Mouse (Mus musculus) CH12.LX (cell line): Measurements from ENCODE around the gene Zfyve26. TPM values are rescaled to one million over a fixed set of nuclear protein-coding genes. Genes with fewer than 3 reads are reported as not detected.

ENCODE experiments used
- DNase-seq: peaks from one replicate; pipeline ENCODE4 v3.0.0-alpha.2; 2013; ENCODE audit errors: extremely low read depth
- H3K27ac ChIP-seq: 2 replicates; pipeline ENCODE4 v1.5.1; 2012; ENCODE audit warnings: low read depth, mild to moderate bottlenecking, control low read depth, moderate library complexity; ENCODE audit not compliant: insufficient read depth
- H3K27me3 ChIP-seq: replicated peaks from 2 replicates; pipeline ENCODE3; 2012; ENCODE audit warnings: inconsistent platforms
- H3K36me3 ChIP-seq, 2 experiments: replicated peaks in 1 of 2; 2 replicates each; pipeline versions ENCODE3 to v1.6.1; 2012; ENCODE audit warnings: inconsistent platforms in 1 of 2, low read length in 1 of 2, mild to moderate bottlenecking in 1 of 2, mixed read lengths in 1 of 2, moderate library complexity in 1 of 2; ENCODE audit not compliant: control insufficient read depth in 1 of 2, insufficient read depth in 1 of 2
- H3K4me1 ChIP-seq, 2 experiments: 2 replicates each; pipeline ENCODE4 v1.6.1; 2012; ENCODE audit warnings: inconsistent platforms in 1 of 2, moderate library complexity in 1 of 2; ENCODE audit not compliant: insufficient read depth in 2 of 2, control insufficient read depth in 1 of 2
- H3K4me2 ChIP-seq: 2 replicates; pipeline ENCODE4 v1.6.1; 2012; ENCODE audit warnings: low read depth, mild to moderate bottlenecking, control low read depth; ENCODE audit not compliant: poor library complexity, insufficient read depth, severe bottlenecking
- H3K4me3 ChIP-seq, 3 experiments: fragments of 150-350 bp in 1 of 3; sonication (generic) in 1 of 3; replicated peaks in 1 of 3; 2 replicates each; pipeline versions ENCODE3 to v1.5.1; 2011 to 2012; ENCODE audit warnings: low read depth in 2 of 3, low read length in 2 of 3, mild to moderate bottlenecking in 2 of 3, moderate library complexity in 2 of 3, control low read depth in 1 of 3, improper control_type of control experiment in 1 of 3, inconsistent platforms in 1 of 3, mixed read lengths in 1 of 3; ENCODE audit not compliant: poor library complexity in 1 of 3
- H3K79me2 ChIP-seq: replicated peaks from 2 replicates; pipeline ENCODE4 v1.6.1; 2012; ENCODE audit warnings: mild to moderate bottlenecking, moderate library complexity; ENCODE audit not compliant: control insufficient read depth, poor library complexity, insufficient read depth, severe bottlenecking; ENCODE audit errors: extremely low read depth
- H3K9ac ChIP-seq: 2 replicates; pipeline ENCODE4 v1.6.1; 2012; ENCODE audit warnings: low read depth, mild to moderate bottlenecking, control low read depth, moderate library complexity; ENCODE audit not compliant: insufficient read depth
- H3K9me3 ChIP-seq: replicated peaks from 2 replicates; pipeline ENCODE3; 2012; ENCODE audit warnings: low read length, inconsistent platforms, mixed read lengths
- CHD2 ChIP-seq: IDR thresholded peaks from 2 replicates; pipeline ENCODE4 v1.6.1; 2011; ENCODE audit warnings: low read length, improper control_type of control experiment
- CTCF ChIP-seq, 2 experiments: IDR thresholded peaks in 1 of 2; conservative IDR thresholded peaks in 1 of 2; 2 replicates each; pipeline ENCODE4 v1.5.1; 2011 to 2012; ENCODE audit warnings: low read depth in 2 of 2, low read length in 2 of 2, improper control_type of control experiment in 1 of 2, inconsistent platforms in 1 of 2, mild to moderate bottlenecking in 1 of 2, moderate library complexity in 1 of 2
- E2F4 ChIP-seq: IDR thresholded peaks from 2 replicates; pipeline ENCODE4 v1.6.1; 2011; ENCODE audit warnings: low read depth, low read length, improper control_type of control experiment; ENCODE audit not compliant: insufficient replicate concordance
- ELF1 ChIP-seq: IDR thresholded peaks from 2 replicates; pipeline ENCODE4 v1.6.1; 2014; ENCODE audit warnings: low read depth, mild to moderate bottlenecking, inconsistent platforms, low read length, improper control_type of control experiment
- EP300 ChIP-seq: IDR thresholded peaks from 2 replicates; pipeline ENCODE4 v1.6.1; 2011; ENCODE audit warnings: low read length, improper control_type of control experiment
- ETS1 ChIP-seq: conservative IDR thresholded peaks from 2 replicates; pipeline ENCODE4 v1.6.1; 2012; ENCODE audit warnings: low read depth, mild to moderate bottlenecking, inconsistent platforms, low read length, improper control_type of control experiment, moderate library complexity
- GABPA ChIP-seq: IDR thresholded peaks from 2 replicates; pipeline ENCODE4 v1.6.1; 2012; ENCODE audit warnings: low read depth, low read length, improper control_type of control experiment, inconsistent platforms; ENCODE audit not compliant: insufficient replicate concordance
- HCFC1 ChIP-seq: IDR thresholded peaks from 2 replicates; pipeline ENCODE4 v1.6.1; 2012; ENCODE audit warnings: low read depth, mild to moderate bottlenecking, inconsistent platforms, low read length, improper control_type of control experiment
- KAT2A ChIP-seq: IDR thresholded peaks from 2 replicates; pipeline ENCODE4 v1.6.1; 2012; ENCODE audit warnings: low read length, improper control_type of control experiment, inconsistent platforms; ENCODE audit not compliant: insufficient replicate concordance
- MAX ChIP-seq: IDR thresholded peaks from 2 replicates; pipeline ENCODE4 v1.6.1; 2011; ENCODE audit warnings: low read length, improper control_type of control experiment
- MAZ ChIP-seq: IDR thresholded peaks from 2 replicates; pipeline ENCODE4 v1.6.1; 2012; ENCODE audit warnings: low read depth, mild to moderate bottlenecking, inconsistent platforms, low read length, improper control_type of control experiment, moderate library complexity
- MXI1 ChIP-seq: IDR thresholded peaks from 2 replicates; pipeline ENCODE4 v1.6.1; 2011; ENCODE audit warnings: mild to moderate bottlenecking, low read depth, low read length, improper control_type of control experiment
- MYC ChIP-seq: IDR thresholded peaks from 2 replicates; pipeline ENCODE4 v1.6.1; 2011; ENCODE audit warnings: low read depth, mild to moderate bottlenecking, improper control_type of control experiment, low read length
- NELFE ChIP-seq: IDR thresholded peaks from 2 replicates; pipeline ENCODE4 v1.6.1; 2011; ENCODE audit warnings: low read depth, low read length, improper control_type of control experiment
- POLR2A ChIP-seq: IDR thresholded peaks from 2 replicates; pipeline ENCODE4 v1.6.1; 2011; ENCODE audit warnings: low read depth, mild to moderate bottlenecking, improper control_type of control experiment, low read length
- POLR2AphosphoS2 ChIP-seq: IDR thresholded peaks from 2 replicates; pipeline ENCODE4 v1.6.1; 2011; ENCODE audit warnings: low read depth, low read length, improper control_type of control experiment
- RAD21 ChIP-seq: IDR thresholded peaks from 2 replicates; pipeline ENCODE4 v1.6.1; 2011; ENCODE audit warnings: low read depth, mild to moderate bottlenecking, low read length, improper control_type of control experiment, moderate library complexity
- SIN3A ChIP-seq: IDR thresholded peaks from 2 replicates; pipeline ENCODE4 v1.6.1; 2012; ENCODE audit warnings: low read length, improper control_type of control experiment, inconsistent platforms
- SMC3 ChIP-seq: IDR thresholded peaks from 2 replicates; pipeline ENCODE4 v1.6.1; 2011; ENCODE audit warnings: low read depth, low read length, improper control_type of control experiment
- TBP ChIP-seq: conservative IDR thresholded peaks from 2 replicates; pipeline ENCODE4 v1.6.1; 2011; ENCODE audit warnings: low read depth, low read length, improper control_type of control experiment
- TCF12 ChIP-seq: IDR thresholded peaks from 2 replicates; pipeline ENCODE4 v1.6.1; 2014; ENCODE audit warnings: low read depth, mild to moderate bottlenecking, inconsistent platforms, low read length, improper control_type of control experiment
- ZC3H11A ChIP-seq: IDR thresholded peaks from 2 replicates; pipeline ENCODE4 v1.6.1; 2012; ENCODE audit warnings: low read depth, mild to moderate bottlenecking, inconsistent platforms, low read length, improper control_type of control experiment
- ZKSCAN1 ChIP-seq: IDR thresholded peaks from 2 replicates; pipeline ENCODE4 v1.6.1; 2012; ENCODE audit warnings: low read depth, inconsistent platforms, low read length, improper control_type of control experiment, borderline replicate concordance
- ZMIZ1 ChIP-seq: IDR thresholded peaks from 2 replicates; pipeline ENCODE4 v1.6.1; 2012; ENCODE audit warnings: low read depth, mild to moderate bottlenecking, inconsistent platforms, low read length, improper control_type of control experiment
- dilution Hi-C: fragments of 300-500 bp; cut with MboI; formaldehyde crosslinking; loops from 2 replicates; pipeline ENCODE4 v1.14.3; 2020; ENCODE audit warnings: low sequenced_read_pairs; ENCODE audit not compliant: extremely low pct_unique_long_range_greater_than_20kb, extremely low pct_ligation_motif_present
- in situ Hi-C: fragments of 300-500 bp; cut with MboI; formaldehyde crosslinking; loops from 3 replicates; pipeline ENCODE4 v1.14.3; 2019; ENCODE audit warnings: low sequenced_read_pairs, low pct_ligation_motif_present, low pct_unique_long_range_greater_than_20kb, mixed read lengths
- polyA plus RNA-seq: library from polyadenylated mRNA; unstranded; fragments of >175 nt; gene quantifications from 2 replicates; pipeline ENCODE4 v1.2.1, GENCODE M21; 2012; ENCODE audit warnings: low read depth; ENCODE audit not compliant: insufficient read length
- total RNA-seq, 2 experiments: library from RNA; depleted of rRNA; stranded (reverse); fragments of 300-350 nt in 1 of 2; fragments of >200 nt in 1 of 2; gene quantifications; 2 replicates each; pipeline ENCODE4 v1.2.3; 2012 to 2014

The Zfyve26 gene
- total and polyA plus RNA-seq, 3 experiments, result 10.4 to 24.8 (median 16.1) TPM

GRCm38 (mm10) chr12:79297121-79297576 lies 1.0 kb upstream of the Zfyve26 start, which contains the start of gene Rad51b:
Gene Rad51b, plus strand, starts transcription at chr12:79297282.
- dilution Hi-C loops, result no loop called here
- Histone ChIP-seq H3K27ac (peak within 1 kb of the TSS; percentile 24; the same call in 1 of the 2 replicates), H3K79me2 (peaks cover 5% of the 10 kb centered on the region), H3K4me1 (peaks cover 0 to 35% of the 10 kb centered on the region in 2 experiments; a peak in 2 of 4 replicates), H3K4me2 (peak within 1 kb of the TSS; percentile 76), H3K36me3 (peaks cover 8 to 33% of the 10 kb centered on the region in 2 experiments), H3K4me3 (peak within 1 kb of the TSS; percentile 75 to 89 (median 76)), H3K27me3 (no peaks in the 10 kb centered on the region), H3K9ac (peak within 1 kb of the TSS; percentile 80), H3K9me3 (no peaks in the 10 kb centered on the region)
- in situ Hi-C loops, result no loop called here
- peak; percentile 94 for DNase-seq
- TF ChIP-seq HCFC1 (peak; percentile 99), MAX (peak; percentile 70), TCF12 (peak; percentile 68), POLR2A (peak; percentile 84), MXI1 (peak; percentile 93), MYC (peak; percentile 73; the same call in 1 of the 2 replicates), EP300 (no peak), ELF1 (peak; percentile 73; the same call in 1 of the 2 replicates), CTCF (conservative IDR thresholded peaks at IDR 0.05 in 1 of 2, IDR thresholded peaks at IDR 0.05 in 1 of 2; ENCODE audit: low read depth in 2 of 2, low read length in 2 of 2) (no peak), SMC3 (no peak), CHD2 (peak; percentile 96), KAT2A (peak; percentile 97), NELFE (peak; percentile 77), TBP (peak; percentile 24; the same call in 1 of the 2 replicates), MAZ (peak; percentile 92), SIN3A (peak; percentile 97), POLR2AphosphoS2 (no peak), GABPA (peak; percentile 37; the same call in 1 of the 2 replicates), E2F4 (peak; percentile 99)

GRCm38 (mm10) chr12:79292874-79293273 lies 3.2 kb downstream of the Zfyve26 start:
- in situ Hi-C loops, result no loop called here
- no peaks in the 10 kb centered on the region for H3K9me3 ChIP-seq
- H3K36me3 ChIP-seq, result peaks cover 17 to 51% of the 10 kb centered on the region in 2 experiments
- H3K4me2 ChIP-seq, result no peak overlapping the region
- H3K4me3 ChIP-seq, result no peak overlapping the region
- peaks cover 5% of the 10 kb centered on the region for H3K79me2 ChIP-seq
- H3K27ac ChIP-seq, result no peak overlapping the region
- no peak overlapping the region for H3K9ac ChIP-seq
- dilution Hi-C loops, result no loop called here
- TF ChIP-seq MAZ (no peak), ZC3H11A (no peak), MAX (no peak), MYC (no peak), POLR2AphosphoS2 (no peak), NELFE (no peak), ZKSCAN1 (no peak), RAD21 (no peak), ZMIZ1 (no peak), POLR2A (no peak), ETS1 (no peak)
- H3K4me1 ChIP-seq, result peaks cover 0 to 24% of the 10 kb centered on the region in 2 experiments; a peak in 2 of 4 replicates
- DNase-seq, result no peak
- no peaks in the 10 kb centered on the region for H3K27me3 ChIP-seq
